Mouse (Mus musculus) kidney, adult 18-20 months (tissue): ENCODE measurements at regions not wholly inside any gene's neighbourhood (a gene's known extent, or its start where the extent isn't known, plus 50 kb on each side); places are given as distances from the start of the nearest gene placed in this dataset.

Experiments
- DNase-seq: peaks from one replicate; pipeline ENCODE4 v3.0.0; 2021

- no peak for DNase-seq
These were observed 52.2 kb upstream of the Nfe2l3 start for GRCm38 (mm10) chr6:51380275-51380575.

GRCm38 (mm10) chr6:51381465-51381864 lies 51.0 kb upstream of the Nfe2l3 start:
- DNase-seq: no peak
